Mouse (Mus musculus) R1 (cell line): ENCODE measurements at regions not wholly inside any gene's neighbourhood (a gene's known extent, or its start where the extent isn't known, plus 50 kb on each side); places are given as distances from the start of the nearest gene placed in this dataset.

Experiments
- DNase-seq: peaks from one replicate; pipeline ENCODE4 v3.0.0-alpha.2; 2018; ENCODE audit warnings: low read depth, low spot score

DNA sequence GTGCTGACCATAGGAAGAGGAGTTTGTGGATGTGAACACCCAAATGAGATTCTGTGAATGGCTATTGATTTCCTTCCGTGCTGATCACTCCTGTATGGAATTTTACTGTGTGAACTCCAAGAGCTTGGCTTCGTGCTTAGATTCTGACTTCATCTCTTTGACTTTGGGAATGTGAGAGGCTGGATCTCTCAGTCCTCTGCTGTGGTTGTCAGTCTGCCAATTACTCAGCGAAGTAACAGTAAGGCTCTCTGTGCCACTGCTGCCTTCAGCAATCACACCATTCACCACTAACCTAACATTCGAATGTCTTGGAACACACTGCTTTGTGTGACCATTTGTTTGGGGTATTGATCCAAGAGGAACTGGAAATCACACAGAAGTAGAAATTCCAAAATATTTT lies 291.5 kb downstream of the Gm21750 start:
- DNase-seq = no peak

DNA sequence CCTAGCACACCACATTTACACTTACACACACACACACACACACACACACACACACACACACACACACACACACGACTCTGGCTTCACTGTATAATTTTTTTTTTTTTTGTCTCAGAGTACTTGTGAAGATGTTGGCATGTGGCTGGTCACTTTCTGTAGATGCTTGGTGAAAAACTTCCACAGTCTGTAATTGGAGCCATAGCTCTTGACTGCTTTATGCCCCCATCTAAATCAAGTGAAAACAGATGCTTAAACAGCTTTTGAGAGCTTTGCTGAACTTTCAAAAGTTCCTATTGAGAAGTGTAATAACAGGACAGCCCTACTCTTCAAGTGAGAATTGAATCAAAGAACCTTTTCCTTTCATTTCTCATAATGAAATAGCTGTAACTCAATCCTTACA lies 317.7 kb downstream of the Gm21750 start:
- DNase-seq = no peak

DNA sequence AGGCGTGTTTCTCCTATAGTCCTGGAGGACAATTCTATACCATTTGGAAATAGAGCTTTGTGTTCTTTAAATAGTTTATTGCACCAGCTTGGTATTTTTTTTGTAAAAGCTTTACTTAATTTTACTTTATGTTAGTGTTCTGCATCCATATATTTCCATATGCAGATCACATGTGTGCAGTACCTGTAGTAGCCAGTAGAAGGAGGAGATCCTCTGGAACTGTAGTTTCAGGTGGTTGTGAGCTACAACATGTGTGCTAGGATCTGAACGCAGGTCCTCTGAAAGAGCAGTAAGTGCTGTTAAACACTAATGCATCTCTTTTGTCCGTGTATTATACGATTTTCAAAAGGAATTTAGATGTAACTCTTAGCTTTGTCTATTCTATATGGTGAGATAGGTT lies 335.2 kb downstream of the Gm21750 start:
- no peak for DNase-seq

DNA sequence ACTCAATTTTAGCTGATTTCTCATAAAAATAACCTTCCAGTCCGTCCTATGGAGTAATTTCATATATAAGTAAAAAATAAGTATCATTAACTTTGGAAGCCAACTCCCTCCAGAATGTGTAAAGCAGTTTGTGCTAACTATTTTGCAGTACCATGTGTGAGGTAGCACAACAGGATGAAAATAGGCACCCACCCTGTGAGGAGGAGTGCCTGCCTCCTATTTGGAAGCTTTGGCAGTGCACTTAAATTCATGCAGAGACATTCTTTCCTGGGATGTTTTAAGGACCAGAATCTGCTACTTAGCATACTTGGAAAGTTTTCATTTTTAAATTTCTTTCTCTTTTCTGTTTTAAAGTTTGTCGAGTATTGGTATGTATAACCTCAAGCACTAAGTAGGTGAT lies 336.8 kb downstream of the Gm21750 start:
- DNase-seq = no peak

DNA sequence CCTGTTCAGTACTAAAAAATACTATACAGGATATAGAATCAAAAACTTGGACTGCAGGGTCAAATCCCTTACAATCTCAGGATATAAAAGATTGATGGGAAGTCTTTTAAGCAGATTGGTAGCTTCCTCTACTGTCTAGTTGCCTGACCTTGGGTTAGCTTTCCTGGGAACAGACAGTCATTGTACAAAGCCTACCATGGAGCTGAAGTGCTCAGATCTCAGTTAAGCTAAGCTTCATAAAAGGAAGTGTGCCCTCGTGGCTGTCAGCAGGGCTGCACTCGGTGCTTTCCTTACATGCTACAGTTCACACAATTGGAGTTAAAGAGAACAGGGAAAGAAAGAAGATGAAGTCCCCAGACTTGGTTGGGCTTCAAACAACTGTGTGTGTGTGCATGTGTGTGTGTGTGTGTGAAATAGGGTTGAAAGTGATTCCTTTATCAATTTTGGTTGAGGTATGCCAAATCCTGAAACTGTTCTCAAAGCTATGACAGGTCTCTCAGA lies 338.4 kb downstream of the Gm21750 start:
- no peak for DNase-seq

DNA sequence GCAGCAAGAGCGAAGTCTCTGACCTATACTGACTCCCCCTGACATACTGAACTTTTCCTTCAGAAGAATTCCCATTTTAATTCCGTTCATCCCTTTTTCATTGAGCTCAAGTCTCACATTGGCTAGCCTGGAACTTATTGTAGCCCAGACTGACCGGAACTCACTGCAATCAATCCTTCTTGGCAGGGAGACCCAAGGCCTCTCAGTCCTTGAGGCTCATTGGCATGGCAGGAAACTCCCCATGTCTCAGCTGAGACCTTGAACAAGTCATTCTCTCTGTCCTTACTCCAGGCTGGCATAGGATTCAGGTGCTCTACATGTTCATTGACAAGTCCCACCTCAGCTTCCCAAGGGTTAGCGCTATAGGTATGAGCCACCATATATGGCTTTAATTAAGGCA lies 345.9 kb downstream of the Gm21750 start:
- no peak for DNase-seq

DNA sequence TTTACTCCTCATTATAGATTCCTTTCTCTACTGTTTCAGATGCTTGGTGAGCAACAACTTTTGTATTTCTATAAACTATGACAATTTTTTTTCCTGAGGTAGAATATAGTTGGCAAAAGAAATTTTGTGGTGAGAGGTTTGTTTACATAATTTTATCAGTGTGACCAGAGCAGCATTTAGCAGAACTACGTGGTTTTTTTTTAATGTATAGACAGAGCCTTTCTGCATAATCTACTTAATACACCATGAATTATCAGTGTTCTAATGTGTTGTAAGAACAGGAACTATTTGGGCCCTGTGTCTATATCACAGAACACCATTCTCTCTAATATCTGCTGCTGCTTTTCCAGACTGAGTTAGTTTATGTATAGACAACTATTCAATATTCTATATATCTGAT lies 350.5 kb downstream of the Gm21750 start:
- DNase-seq = no peak

DNA sequence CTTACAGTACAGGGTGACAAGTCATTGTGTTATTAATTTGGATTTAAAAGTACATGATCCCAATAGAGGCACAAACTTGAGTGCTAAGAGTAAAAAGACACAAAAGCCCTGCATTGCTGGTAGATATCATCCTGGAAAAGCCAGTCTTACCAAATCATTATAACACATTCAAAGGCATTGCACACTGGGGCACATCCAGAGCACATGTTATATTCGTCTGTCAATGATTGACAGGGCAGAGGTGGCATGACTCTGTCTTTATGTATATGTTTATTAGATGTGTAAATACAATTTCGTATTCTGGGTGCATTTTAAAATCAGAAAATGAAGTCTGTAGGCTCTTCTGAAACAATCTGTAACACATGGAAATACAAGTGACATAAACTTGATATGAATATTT lies 358.4 kb downstream of the Gm21750 start:
- DNase-seq = no peak

DNA sequence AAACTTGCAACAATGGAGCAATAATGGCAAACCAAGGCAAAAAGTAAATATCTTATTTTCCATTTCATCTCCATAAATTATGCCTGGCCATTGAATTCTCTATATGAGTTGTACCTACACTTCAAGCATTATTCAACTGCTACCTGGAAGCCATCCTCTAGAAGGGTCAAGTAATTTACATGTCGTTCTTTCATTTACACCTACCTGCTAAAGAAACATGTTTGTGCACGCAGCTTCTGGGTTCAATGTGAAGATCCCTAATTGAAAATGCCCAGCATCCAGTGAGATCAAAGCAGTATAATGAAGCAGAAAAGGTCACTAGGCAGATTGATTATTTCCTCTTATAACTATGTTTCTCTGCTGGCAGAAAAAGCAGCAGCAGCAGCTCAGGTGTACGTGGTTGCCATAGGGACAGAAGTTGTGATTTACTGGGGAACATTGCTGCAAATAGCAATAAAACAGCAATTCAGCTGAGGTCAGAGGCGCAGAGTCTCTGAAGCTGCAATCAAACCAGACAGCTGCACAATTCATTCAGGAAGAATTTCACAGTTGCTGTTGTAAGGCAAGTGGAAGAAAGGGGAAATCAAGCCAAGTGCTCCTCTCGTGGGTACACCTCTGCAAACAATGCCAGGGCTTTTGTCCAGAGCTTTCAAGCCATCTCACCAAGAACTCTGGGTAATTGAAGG lies 386.1 kb downstream of the Gm21750 start:
- no peak for DNase-seq

DNA sequence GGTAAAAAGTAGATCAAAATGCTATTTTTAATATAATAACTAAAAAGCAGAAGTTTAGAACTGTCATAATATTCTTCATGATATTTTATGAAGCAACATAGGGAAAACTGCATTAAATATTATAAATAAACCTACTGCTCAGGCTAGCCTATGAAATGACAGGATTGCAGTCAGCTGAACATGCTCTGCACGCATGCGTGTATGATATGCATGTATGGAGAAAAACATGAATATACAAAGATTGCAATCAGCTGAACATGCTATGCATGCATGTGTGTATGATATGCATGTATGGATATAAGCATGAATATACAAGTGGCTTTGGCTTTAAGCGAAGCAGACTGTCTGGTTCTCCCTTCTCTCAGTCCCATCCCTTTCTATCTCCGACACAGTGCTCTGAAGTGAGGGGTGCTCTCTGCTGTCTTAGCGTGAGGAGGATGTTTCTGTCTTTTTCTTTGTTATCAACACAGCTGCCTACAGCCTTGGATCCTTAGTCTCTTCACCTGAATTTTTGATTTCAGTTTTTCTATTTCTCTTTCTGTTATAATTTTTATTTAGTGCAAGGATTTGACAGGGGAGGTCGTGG lies 386.8 kb downstream of the Gm21750 start:
- no peak for DNase-seq

DNA sequence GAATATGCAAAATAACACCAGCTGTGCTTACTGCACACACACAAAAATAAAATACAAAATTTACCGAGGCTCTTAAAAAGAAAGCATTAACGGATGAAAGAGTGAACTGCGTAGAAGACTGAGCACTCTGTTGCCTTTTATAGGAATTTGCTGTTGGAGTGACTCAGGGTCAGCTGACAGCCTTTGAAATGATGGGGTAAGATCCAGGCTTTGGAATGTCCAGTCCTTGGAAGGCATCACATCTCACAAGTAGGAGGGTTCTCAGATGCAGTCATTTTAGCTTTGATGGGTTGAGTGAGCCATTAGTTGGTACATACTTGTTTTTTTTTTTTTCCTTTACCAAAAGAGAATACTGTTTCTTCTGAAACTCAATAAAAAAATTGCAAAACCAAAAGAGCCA lies 387.4 kb downstream of the Gm21750 start:
- DNase-seq = no peak

DNA sequence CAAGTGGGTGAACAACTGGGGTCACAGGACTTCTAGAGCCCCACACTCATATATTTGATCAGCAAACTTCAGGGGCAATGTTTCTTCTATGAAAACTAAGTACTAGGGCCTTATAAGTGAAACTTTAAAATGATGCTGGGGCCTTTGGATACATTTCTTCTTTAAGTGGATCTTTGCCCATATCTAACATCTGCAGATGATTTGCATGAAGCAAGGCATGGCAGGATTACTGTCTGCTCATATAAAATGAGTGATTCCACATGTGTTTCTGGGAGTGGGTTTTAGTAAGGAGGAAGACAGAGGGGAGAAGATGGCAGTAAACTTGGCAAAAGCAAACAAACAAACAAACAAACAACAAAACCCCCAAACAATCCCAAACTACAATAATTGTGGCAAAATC lies 405.0 kb downstream of the Gm21750 start:
- DNase-seq = no peak

DNA sequence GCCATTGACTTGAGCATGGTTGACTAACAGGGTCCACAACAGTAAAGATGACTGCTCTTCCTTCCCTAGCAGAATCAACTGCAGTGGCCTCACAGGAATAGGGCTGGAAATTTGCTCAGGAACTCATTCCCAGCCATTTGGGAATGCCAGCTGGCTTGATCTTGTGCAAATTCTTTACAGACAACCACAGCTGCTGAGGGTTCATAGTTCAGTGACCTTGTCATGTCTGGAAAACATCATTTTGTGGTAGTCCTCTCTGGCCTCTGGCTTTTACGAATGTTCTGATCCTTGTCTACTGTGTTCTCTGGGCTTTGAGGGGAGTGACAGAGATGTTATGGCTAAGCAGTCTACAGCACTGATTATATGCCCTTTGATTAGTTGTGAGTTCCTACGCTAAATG lies 432.0 kb downstream of the Gm21750 start:
- DNase-seq = no peak

DNA sequence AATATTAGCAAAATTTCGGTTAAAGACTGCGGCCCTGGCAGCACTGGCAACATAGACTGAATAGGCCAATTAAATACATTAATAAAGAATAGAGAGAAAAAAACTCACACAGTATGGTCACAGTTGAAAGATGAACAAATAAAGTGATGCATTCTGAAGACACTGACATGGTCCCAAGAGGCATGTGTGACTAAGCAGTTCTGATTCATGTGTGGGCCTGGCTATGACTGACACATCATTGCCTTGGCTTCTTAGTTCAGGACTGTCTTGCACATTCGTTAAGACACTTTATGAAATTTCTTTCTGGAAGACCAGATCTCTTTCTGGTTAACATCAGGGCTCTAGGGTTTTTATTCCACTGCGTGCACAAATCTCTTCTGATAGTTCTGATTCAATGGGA lies 438.7 kb downstream of the Gm21750 start:
- no peak for DNase-seq

DNA sequence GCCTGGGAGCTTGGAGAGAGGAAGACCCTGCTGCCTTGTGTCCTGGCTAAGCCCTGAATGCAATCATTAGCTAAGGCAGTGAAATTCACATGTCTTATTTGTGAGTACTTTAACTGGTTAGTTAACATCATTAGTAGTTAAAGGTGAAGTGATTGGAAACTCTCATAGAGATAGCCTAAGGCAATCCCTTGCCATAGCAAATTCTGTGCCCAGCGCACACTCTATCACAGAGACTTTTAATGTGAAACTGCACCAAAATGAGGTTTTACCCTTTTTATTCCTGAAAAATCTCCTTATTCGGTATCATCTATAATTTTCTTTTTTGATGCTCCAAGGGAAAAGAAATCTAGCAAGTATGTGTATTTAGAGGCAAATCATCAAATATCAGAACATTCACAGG lies 451.6 kb downstream of the Gm21750 start:
- no peak for DNase-seq

DNA sequence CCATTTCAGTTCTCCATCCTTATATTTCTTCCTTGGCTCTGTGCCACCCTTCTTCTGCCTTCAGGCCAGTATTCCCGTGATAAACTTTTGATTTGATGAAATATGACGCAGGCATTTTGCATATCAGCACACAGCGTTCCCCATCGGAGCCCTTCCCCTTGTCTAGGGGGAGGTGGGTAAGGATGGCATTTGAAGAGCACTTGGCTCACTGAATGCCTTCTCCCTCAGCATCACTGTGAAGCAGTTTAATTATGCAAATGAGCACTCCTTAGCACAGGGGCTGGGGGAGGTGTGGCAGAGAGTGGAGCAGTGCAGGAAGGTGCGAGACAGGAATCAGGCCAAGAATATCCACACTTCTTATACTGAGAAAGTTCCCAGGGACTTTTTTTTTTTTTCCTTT lies 452.1 kb downstream of the Gm21750 start:
- no peak for DNase-seq

DNA sequence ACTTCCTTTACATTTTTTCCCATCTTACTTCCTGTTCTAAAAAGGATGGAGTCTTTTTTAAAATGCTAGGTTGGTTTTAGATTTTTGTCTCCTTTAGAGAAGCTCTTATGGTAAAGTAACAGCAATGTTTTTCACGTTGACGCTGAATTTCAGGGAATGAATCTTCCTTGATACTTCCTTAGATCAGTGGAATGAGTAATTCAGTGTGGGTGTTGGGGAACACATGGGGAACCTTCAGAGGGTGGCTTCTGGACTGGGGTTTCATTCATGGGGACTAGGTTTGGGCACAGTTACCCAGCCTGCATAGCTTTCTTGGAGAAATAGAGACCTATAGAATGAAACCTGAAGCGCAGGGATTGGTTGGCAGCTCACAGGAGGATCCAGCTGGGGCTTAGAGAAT lies 452.5 kb downstream of the Gm21750 start:
- DNase-seq = no peak

DNA sequence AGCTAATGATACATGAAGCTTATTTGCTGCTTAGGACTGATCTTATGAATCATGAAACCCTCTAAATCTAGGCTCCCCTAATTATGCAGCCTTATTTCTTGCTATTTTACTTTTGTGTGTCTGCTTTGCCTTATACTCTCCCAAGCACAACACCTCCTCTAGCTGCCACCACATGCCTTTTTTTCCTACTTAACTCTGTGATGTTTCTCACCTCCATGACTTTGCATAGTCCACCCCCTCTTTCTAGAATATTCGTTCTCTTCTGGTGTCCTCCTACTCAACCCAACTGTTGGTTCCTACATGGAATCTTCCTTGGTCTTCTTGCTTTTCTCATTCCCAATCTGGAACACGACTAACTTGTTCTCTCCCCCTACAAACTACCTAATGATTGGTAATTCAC lies 456.7 kb downstream of the Gm21750 start:
- no peak for DNase-seq

DNA sequence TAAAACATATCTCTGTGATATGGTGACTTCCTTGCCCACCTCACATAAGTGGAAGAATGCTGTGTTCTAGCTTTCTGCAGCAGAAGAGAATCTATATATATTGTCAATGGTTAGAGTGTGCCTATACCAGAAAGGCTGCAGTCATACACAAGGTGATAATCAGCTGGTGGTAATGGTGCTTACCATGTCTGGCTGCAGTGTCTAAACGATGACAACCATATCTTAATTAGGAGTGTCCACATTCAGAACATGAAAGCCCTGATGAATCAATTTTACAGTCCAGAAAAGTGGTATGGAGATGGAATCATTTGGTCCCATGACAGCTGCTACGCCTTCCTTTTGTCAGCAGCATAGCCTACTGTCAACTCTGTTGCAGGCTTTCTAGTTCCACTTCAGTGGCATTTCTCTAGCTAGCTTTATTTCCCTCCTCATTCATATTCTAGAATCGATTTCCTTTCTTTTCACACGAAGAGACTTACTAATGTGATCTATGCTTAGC lies 484.2 kb downstream of the Gm21750 start:
- DNase-seq = no peak

DNA sequence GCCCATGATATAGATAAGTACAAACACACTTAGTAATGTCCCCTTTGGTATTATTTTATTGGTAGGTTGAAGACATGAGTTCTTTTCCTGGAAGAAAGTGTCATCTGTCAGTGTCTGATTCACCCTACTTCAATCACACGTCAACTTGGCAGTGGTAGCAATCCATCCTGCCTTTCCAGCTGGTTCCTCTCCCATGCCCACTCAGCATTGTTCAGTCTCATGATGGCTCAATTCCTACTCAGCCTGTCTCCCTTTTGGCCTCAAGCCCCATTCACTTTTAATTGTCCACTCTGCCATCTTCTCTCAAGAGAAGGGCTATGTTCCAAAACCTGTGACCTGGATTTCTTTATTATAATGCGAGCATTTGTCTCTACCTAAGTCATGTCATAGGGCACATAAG lies 474.4 kb upstream of the Htr2a start:
- no peak for DNase-seq

DNA sequence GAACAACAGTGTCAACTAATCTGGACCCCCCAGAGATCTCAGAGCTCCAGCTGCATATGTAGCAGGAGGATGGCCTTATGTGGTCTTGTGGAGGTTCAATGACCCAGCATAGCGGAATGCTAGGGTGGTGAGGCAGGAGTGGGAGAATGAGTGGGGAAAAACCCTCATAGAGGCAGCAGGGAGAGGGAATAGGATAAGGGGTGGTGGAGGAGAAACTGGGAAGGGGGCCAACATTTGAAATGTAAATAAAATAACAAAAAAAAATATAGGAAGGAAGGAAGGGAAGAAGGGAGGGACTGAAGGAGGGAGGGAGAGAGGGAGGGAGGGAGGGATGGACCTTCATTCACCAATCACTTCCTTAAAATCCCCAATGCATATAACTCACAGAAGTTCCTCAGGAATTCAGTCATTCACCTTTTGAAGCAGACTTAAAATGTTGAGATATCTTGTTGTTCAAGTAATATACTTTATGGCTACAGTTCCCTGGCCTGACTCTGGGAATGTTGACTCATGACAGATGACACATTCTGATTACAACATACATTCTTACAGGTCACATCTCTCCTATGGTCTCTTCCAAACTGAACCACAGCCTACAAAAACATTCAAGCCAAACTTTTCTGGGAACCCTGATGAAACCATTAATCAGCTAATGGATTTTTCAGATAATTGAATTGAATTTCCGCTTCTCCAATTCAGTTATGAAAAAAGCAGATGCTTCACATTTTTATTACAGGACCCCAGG lies 471.3 kb upstream of the Htr2a start:
- DNase-seq = no peak

DNA sequence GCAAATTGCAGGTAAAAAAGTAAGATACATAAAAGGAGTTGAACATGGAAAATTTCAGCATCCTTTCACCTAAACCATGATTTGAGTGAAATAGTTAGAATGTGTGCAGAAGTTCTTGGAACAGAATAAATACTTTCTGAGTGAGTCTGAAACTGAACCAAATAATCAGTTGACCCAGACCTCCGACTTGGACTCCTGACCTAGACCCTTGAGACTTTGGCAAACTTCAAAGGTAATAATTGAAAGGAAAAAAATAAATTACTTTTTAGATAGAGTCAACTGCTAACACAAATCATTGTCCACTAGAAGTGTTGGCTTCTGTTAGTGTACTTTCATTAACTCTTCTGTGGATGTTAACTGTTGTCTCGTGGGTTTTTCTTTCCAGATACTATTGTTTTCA lies 460.6 kb upstream of the Htr2a start:
- DNase-seq = no peak

DNA sequence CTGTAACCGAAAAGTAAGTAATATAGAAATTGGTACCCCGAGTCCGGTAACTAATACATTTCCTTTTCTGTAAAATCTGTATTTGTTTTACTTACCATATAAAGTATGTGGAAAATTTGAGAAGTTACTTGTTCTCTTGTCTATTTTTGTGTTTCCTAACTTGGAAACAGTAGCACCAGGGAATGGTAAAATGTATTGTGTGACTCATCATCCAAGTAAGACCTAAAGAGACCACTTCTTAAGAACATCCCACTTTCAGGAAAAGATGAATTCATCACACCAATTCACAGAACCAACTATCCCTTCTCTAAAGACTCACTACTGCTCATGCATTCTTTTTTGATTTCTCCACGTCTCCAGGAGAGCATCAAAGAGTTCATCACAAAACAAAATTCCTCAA lies 457.6 kb upstream of the Htr2a start:
- DNase-seq = no peak
